Mouse (Mus musculus) liver, embryonic 14.5 days (tissue): ENCODE results near the gene Gnat2. TPM values are rescaled to one million over a fixed set of nuclear protein-coding genes. Genes with fewer than 3 reads are reported as not detected.

Experiments
- ATAC-seq: fragments of 200-750 bp; cut with Nextera tagmentation; 2 replicates; pipeline ENCODE4 v1.8.0; 2017; ENCODE audit warnings: moderate number of reproducible peaks, mild to moderate bottlenecking, moderate library complexity; ENCODE audit not compliant: insufficient read depth
- DNase-seq, 3 experiments: peaks; one replicate each; pipeline ENCODE4 v3.0.0-alpha.2; 2012 to 2013; ENCODE audit warnings: low read depth in 3 of 3, low spot score in 3 of 3
- H3K27ac ChIP-seq: fragments of 300-500 bp; sonication (generic); 2 replicates; pipeline ENCODE4 v1.5.1; 2014; ENCODE audit warnings: moderate library complexity, mild to moderate bottlenecking, control low read depth, inconsistent platforms
- H3K27me3 ChIP-seq: fragments of 300-500 bp; sonication (generic); 2 replicates; pipeline ENCODE4 v1.6.1; 2014; ENCODE audit warnings: mild to moderate bottlenecking, low read length, moderate library complexity; ENCODE audit not compliant: control insufficient read depth, insufficient read depth
- H3K36me3 ChIP-seq: fragments of 300-500 bp; sonication (generic); replicated peaks from 2 replicates; pipeline ENCODE4 v1.6.1; 2014; ENCODE audit warnings: low read depth; ENCODE audit not compliant: control insufficient read depth, insufficient read depth
- H3K4me1 ChIP-seq, 2 experiments: fragments of 200-500 bp in 1 of 2; fragments of 300-500 bp in 1 of 2; sonication (generic) in 1 of 2; replicated peaks; 2 replicates each; pipeline ENCODE4 v1.6.1; 2012 to 2014; ENCODE audit warnings: antibody characterized with exemption in 1 of 2, inconsistent platforms in 1 of 2, low read length in 1 of 2; ENCODE audit not compliant: control insufficient read depth in 2 of 2, insufficient read depth in 2 of 2
- H3K4me2 ChIP-seq: fragments of 300-500 bp; sonication (generic); 2 replicates; pipeline ENCODE4 v1.6.1; 2014; ENCODE audit warnings: low read depth, mild to moderate bottlenecking, control low read depth, moderate library complexity
- H3K4me3 ChIP-seq, 2 experiments: fragments of 200-500 bp in 1 of 2; fragments of 300-500 bp in 1 of 2; sonication (generic) in 1 of 2; 2 replicates each; pipeline ENCODE4 v1.5.1; 2012 to 2014; ENCODE audit warnings: low read depth in 2 of 2, low read length in 2 of 2, mild to moderate bottlenecking in 2 of 2, control low read depth in 1 of 2, inconsistent platforms in 1 of 2, moderate library complexity in 1 of 2; ENCODE audit not compliant: insufficient read depth in 1 of 2
- H3K9ac ChIP-seq: fragments of 300-500 bp; sonication (generic); replicated peaks from 2 replicates; pipeline ENCODE4 v1.6.1; 2014; ENCODE audit warnings: mild to moderate bottlenecking, control low read depth, moderate library complexity
- H3K9me3 ChIP-seq: fragments of 300-500 bp; sonication (generic); 2 replicates; pipeline ENCODE4 v1.6.1; 2016; ENCODE audit warnings: low read length, mixed read lengths; ENCODE audit not compliant: control insufficient read depth
- CTCF ChIP-seq: IDR thresholded peaks from 2 replicates; pipeline ENCODE4 v1.5.1; 2016; ENCODE audit warnings: antibody characterized with exemption, low read depth, control low read depth
- EP300 ChIP-seq: IDR thresholded peaks from 2 replicates; pipeline ENCODE4 v1.6.1; 2016; ENCODE audit warnings: antibody characterized with exemption, low read depth
- WGBS: fragments of 180-500 bp; shearing (Covaris S2); extraction: QIAGEN DNeasy Blood & Tissue Kit; methylation state at CpG from one replicate; pipeline ENCODE4 v1.1.7; 2014; ENCODE audit not compliant: insufficient replicate concordance; 5-methylcytosine and 5-hydroxymethylcytosine counted together
- polyA plus RNA-seq, 2 experiments: library from polyadenylated mRNA; depleted of rRNA in 1 of 2; stranded (reverse) in 1 of 2; unstranded in 1 of 2; fragments of >200 nt; fragmentation: Nextera tagmentation in 1 of 2; extraction: Ambion mirVana in 1 of 2; gene quantifications; 2 replicates each; pipeline versions ENCODE4 v1.2.1 to v1.2.3; 2012 to 2014

Gene Gnat2
- polyA plus RNA-seq, 2 experiments = 1.4 to 2.5 TPM

DNA sequence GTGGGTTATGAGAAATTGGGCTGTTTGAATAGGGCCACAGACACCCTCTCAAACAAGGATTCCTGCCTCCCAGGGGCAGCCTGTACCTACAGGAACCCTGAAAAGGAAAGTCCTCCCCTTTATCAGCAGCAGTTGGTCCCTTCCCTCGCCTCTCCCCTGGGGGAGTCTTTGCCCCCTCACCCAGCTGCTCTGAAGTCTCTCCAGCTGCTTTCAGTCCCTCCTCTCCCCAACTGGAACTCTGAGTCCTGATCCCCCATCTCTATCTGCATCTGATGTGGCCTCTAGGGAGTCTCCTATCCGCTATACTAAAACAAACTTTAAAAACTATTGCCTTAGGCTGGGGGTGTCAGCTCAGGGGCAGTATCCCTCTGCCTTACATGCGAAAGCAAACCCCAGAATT, 5.3 kb upstream of the Gnat2 start:
- Histone ChIP-seq H3K4me1 (peaks cover 31 to 40% of the 10 kb centered on the region in 2 experiments), H3K4me3 (peak overlapping the region in 1 of 2 experiments; percentile 92; a peak in 2 of 4 replicates), H3K36me3 (peaks cover 3% of the 10 kb centered on the region), H3K27ac (peak overlapping the region; percentile 57), H3K4me2 (peak overlapping the region; percentile 99), H3K9me3 (no peaks in the 10 kb centered on the region), H3K9ac (peak overlapping the region; percentile 90), H3K27me3 (no peaks in the 10 kb centered on the region)
- TF ChIP-seq EP300 = no peak
- TF ChIP-seq CTCF = no peak
- ATAC-seq (no peak), DNase-seq (no peak)
- 51% methylated on average over 3 of the region's 3 CpGs for WGBS

DNA sequence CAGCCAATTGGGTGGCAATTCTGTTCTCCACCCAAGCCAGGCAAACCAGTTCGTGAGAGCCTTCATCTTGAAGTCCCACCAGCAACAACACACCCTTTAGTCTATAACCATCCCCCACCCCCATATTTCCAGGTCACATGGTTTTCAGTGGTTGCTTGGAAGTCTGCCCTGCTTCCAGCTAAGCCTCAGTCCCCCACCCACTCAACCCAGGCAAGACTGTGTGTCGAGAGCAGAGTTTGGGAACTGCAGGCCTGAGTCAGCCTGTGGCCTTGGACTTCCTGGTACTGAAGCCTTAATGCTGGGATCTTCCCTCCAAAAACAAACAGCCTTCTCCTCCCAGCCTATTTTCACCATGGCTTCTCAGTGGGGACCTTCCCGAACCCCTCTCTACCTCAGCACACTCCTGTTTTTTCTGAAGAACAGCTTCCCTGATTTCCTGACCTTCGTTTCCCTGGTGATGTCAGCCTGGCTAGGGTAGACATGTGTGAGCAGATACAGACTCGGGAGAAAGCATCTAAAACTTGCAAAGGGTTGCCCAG, 3.7 kb upstream of the Gnat2 start:
- Histone ChIP-seq H3K27me3 (no peaks in the 10 kb centered on the region), H3K4me1 (peaks cover 29 to 32% of the 10 kb centered on the region in 2 experiments), H3K36me3 (no peaks in the 10 kb centered on the region; the same call in 1 of the 2 replicates), H3K9ac (no peak overlapping the region), H3K4me2 (no peak overlapping the region), H3K4me3 (no peak overlapping the region), H3K27ac (no peak overlapping the region), H3K9me3 (no peaks in the 10 kb centered on the region)
- TF ChIP-seq EP300 = no peak
- TF ChIP-seq CTCF = no peak
- no peak for DNase-seq
- no peak for ATAC-seq
- WGBS = 58% methylated on average over 5 of the region's 5 CpGs

DNA sequence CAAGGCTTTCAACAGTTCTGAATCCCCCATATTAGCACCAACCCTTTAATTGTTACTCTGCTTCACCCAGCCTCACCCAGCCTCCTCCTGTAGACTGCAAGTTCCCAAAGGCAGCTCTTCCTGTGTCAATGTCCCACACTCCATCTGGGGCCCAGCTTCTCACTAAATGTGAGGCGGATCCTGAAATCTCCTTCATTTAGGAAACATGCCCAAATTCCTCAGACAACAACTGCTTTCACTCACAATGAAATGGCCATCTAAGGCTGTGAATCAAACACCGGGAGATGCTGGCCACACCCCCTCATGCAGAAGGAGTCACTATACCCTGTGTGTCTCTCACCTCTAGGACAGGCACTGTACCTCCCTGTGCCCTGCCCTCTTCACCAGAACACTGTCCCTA, 2.7 kb upstream of the Gnat2 start:
- Histone ChIP-seq H3K27ac (no peak overlapping the region), H3K27me3 (no peaks in the 10 kb centered on the region), H3K9me3 (no peaks in the 10 kb centered on the region), H3K4me3 (no peak overlapping the region), H3K4me2 (no peak overlapping the region), H3K4me1 (peaks cover 29 to 31% of the 10 kb centered on the region in 2 experiments), H3K36me3 (no peaks in the 10 kb centered on the region), H3K9ac (no peak overlapping the region)
- 62% methylated on average over 2 of the region's 2 CpGs for WGBS
- no peak for TF ChIP-seq CTCF
- TF ChIP-seq EP300 = no peak
- ATAC-seq = no peak
- no peak for DNase-seq

- H3K4me1 ChIP-seq = peaks cover 35 to 37% of the 10 kb centered on the region in 2 experiments
- H3K4me3 ChIP-seq = no peak overlapping the region
- no peaks in the 10 kb centered on the region for H3K27me3 ChIP-seq
- TF ChIP-seq CTCF (no peak), EP300 (no peak)
- no peak overlapping the region for H3K27ac ChIP-seq
- H3K9me3 ChIP-seq = no peaks in the 10 kb centered on the region
- no peak overlapping the region for H3K4me2 ChIP-seq
- no peak for DNase-seq
- no peak overlapping the region for H3K9ac ChIP-seq
- no peak for ATAC-seq
- 91% methylated on average over 2 of the region's 2 CpGs for WGBS
- H3K36me3 ChIP-seq = no peaks in the 10 kb centered on the region
Measured at GRCm38 (mm10) chr3:108090561-108090960, 2.0 kb upstream of the Gnat2 start.

- DNase-seq = no peak
- ATAC-seq = no peak
- Histone ChIP-seq H3K9ac (no peak overlapping the region), H3K4me2 (no peak overlapping the region), H3K27ac (no peak overlapping the region), H3K9me3 (no peaks in the 10 kb centered on the region), H3K4me1 (peaks cover 39 to 45% of the 10 kb centered on the region in 2 experiments), H3K36me3 (no peaks in the 10 kb centered on the region), H3K4me3 (no peak overlapping the region), H3K27me3 (no peaks in the 10 kb centered on the region)
- TF ChIP-seq CTCF (no peak), EP300 (no peak)
- 60% methylated on average over 6 of the region's 6 CpGs for whole genome bisulfite sequencing
Measured at GRCm38 (mm10) chr3:108092030-108092429, 559 bp upstream of the Gnat2 start.
